Mouse (Mus musculus) ES-Bruce4 (cell line): Measurements from ENCODE around the gene Slc34a3. TPM values are rescaled to one million over a fixed set of nuclear protein-coding genes. Genes with fewer than 3 reads are reported as not detected.

Experiments
- H3K27ac ChIP-seq: 2 replicates; pipeline ENCODE4 v1.5.1; 2012; ENCODE audit warnings: low read length, inconsistent platforms; ENCODE audit not compliant: insufficient read depth
- H3K27me3 ChIP-seq: 2 replicates; pipeline ENCODE4 v1.6.1; 2012; ENCODE audit warnings: mild to moderate bottlenecking, low read length, inconsistent platforms; ENCODE audit not compliant: control insufficient read depth, poor library complexity, insufficient read depth, severe bottlenecking
- H3K36me3 ChIP-seq: 2 replicates; pipeline ENCODE4 v1.6.1; 2012; ENCODE audit warnings: inconsistent platforms, mild to moderate bottlenecking, low read length, moderate library complexity; ENCODE audit not compliant: control insufficient read depth, poor library complexity, insufficient read depth, severe bottlenecking
- H3K4me1 ChIP-seq: one replicate; pipeline ENCODE4 v1.8.1; 2011; ENCODE audit warnings: low read length; ENCODE audit not compliant: control insufficient read depth, insufficient read depth
- H3K4me3 ChIP-seq: 2 replicates; pipeline ENCODE4 v1.5.1; 2011; ENCODE audit warnings: low read depth, mild to moderate bottlenecking, low read length
- H3K9ac ChIP-seq: 2 replicates; pipeline ENCODE4 v1.6.1; 2012; ENCODE audit warnings: low read depth, mild to moderate bottlenecking, inconsistent platforms; ENCODE audit not compliant: poor library complexity, severe bottlenecking
- H3K9me3 ChIP-seq: replicated peaks from 2 replicates; pipeline ENCODE4 v1.6.1; 2012; ENCODE audit warnings: mild to moderate bottlenecking, low read length, inconsistent platforms; ENCODE audit not compliant: control insufficient read depth, poor library complexity, insufficient read depth, severe bottlenecking
- CTCF ChIP-seq: IDR thresholded peaks from one replicate; pipeline ENCODE4 v1.8.1; 2011; ENCODE audit warnings: low read depth, low read length
- EP300 ChIP-seq: IDR thresholded peaks from 2 replicates; pipeline ENCODE4 v1.6.1; 2011; ENCODE audit warnings: low read depth, low read length; ENCODE audit not compliant: insufficient read depth
- POLR2A ChIP-seq: IDR thresholded peaks from one replicate; pipeline ENCODE4 v1.8.1; 2011; ENCODE audit warnings: low read length; ENCODE audit not compliant: insufficient read depth
- polyA plus RNA-seq: library from polyadenylated mRNA; stranded (reverse); fragments of >200 nt; gene quantifications from 2 replicates; pipeline ENCODE4 v1.2.4, GENCODE M21; 2011; ENCODE audit warnings: low read depth; ENCODE audit not compliant: missing spikeins, insufficient read depth, insufficient read length

The Slc34a3 gene
- 1.0 and 1.1 TPM in 2 replicates for polyA plus RNA-seq

DNA sequence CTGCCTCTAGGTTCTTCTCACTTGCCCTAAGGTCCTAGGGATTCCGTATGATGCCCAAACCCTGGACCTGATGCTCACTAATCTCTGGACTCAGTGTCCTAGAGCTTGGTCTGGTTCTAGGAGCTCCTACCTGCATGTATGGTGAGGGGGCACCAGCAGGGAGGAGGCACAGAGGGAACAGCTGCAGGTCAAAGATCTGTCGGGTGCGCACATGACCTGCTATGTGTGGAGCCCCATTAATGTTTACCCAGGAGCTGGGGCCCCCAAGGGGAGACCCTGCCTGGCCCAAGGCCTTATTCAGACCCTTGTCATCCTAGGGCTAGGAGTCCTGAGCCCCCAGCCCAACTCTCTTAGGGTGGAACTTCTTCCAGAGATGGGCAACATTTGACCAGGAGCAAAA is at the start of gene Slc34a3:
Gene Slc34a3, minus strand, starts transcription at position 315 of the 400 bp plus-strand sequence.
- Histone ChIP-seq H3K9ac (no peak within 1 kb of the TSS), H3K4me1 (peaks cover 15% of the 10 kb centered on the region), H3K27ac (no peak within 1 kb of the TSS), H3K27me3 (no peaks in the 10 kb centered on the region), H3K36me3 (no peaks in the 10 kb centered on the region), H3K4me3 (no peak within 1 kb of the TSS), H3K9me3 (no peaks in the 10 kb centered on the region)
- TF ChIP-seq EP300: no peak
- TF ChIP-seq CTCF: no peak
- TF ChIP-seq POLR2A: no peak

DNA sequence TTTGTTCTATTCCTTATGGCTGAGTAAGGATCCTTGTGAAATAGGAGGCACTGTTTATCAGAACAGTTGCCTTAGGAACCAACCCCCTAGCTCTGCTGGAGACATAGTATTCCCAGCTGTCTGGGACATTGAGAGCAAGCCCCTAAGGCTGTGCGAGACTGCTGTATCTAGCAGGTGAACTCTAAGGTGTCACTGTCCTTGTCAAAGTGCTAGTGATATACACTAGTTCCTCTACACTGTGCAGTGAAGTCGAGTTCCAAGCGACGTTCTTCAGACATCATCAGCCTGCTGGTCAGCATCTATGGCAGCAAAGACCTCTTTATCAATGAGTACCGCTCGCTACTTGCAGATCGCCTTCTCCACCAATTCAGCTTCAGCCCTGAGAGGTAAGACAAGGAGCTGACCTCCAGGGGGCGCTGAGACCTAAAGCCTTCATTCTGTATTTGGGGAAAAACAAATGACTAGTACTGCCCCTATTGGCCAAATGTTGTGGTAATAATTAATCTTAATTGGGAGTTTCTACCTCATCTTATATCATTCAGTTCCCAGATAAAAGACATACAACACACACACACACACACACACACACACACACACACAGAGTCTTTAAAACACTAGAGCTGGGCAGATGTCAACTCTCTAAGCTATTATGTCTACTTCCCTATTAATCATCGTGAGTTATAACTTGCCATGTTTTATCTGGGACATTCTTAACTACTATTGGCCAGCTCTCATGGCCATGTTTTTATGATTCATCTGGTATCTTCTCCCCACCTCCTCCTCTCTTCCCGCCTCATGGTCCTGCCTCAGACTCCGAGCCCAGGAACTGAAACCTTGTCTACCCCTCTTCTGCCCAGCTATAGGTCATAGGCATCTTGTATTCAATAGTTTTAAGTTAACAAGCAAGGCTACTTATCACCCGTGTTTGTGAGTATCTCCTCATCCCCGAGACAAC is 45.0 kb upstream of the Slc34a3 start:
- Histone ChIP-seq H3K4me1 (no peaks in the 10 kb centered on the region), H3K36me3 (peaks cover 32% of the 10 kb centered on the region), H3K27ac (no peak overlapping the region), H3K9me3 (no peaks in the 10 kb centered on the region), H3K9ac (no peak overlapping the region), H3K27me3 (no peaks in the 10 kb centered on the region), H3K4me3 (no peak overlapping the region)
- TF ChIP-seq POLR2A: no peak
- TF ChIP-seq EP300: no peak
- peak; percentile 74 for TF ChIP-seq CTCF

DNA sequence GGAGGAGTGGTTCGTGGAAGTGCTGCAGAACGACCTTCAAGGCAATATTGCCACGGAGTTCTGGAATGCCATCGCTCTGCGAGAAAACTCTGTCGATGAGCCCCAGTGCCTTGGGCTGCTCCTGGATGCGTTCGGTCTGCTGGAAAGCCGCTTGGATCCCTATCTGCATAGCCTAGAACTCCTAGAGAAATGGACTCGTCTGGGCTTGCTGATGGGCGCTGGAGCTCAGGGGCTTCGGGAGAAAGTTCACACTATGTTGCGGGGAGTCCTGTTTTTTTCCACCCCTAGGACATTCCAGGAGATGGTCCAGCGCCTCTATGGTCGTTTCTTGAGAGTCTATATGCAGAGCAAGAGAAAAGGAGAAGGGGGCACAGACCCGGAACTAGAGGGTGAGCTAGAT is 38.8 kb upstream of the Slc34a3 start:
- Histone ChIP-seq H3K4me1 (no peaks in the 10 kb centered on the region), H3K36me3 (peaks cover 15% of the 10 kb centered on the region), H3K27ac (no peak overlapping the region), H3K4me3 (peak overlapping the region; percentile 97), H3K27me3 (no peaks in the 10 kb centered on the region), H3K9ac (peak overlapping the region; percentile 60), H3K9me3 (no peaks in the 10 kb centered on the region)
- TF ChIP-seq CTCF (no peak), POLR2A (no peak), EP300 (no peak)

DNA sequence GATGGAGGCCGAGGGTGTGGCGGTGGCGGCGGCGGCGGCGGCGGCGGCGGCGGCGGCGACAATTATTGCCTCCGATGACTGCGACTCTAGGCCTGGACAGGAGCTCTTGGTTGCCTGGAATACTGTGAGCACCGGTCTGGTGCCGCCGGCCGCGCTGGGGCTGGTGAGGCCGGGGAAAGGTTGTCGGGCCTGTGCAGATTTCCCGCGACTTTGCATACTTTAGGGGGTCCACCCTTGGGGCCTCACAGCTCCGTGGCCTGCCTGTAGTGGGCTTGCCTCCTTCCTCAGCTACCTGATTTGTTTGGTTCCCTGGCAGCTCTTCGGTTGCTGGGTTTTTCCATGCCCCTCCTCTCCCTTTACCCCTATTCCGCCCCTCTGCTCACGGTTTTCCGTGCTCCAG is 38.4 kb upstream of the Slc34a3 start:
- H3K9me3 ChIP-seq: no peaks in the 10 kb centered on the region
- peaks cover 13% of the 10 kb centered on the region for H3K36me3 ChIP-seq
- no peaks in the 10 kb centered on the region for H3K27me3 ChIP-seq
- TF ChIP-seq POLR2A: no peak
- no peak for TF ChIP-seq CTCF
- no peak for TF ChIP-seq EP300
- no peaks in the 10 kb centered on the region for H3K4me1 ChIP-seq
- H3K4me3 ChIP-seq: peak overlapping the region; percentile 97
- no peak overlapping the region for H3K27ac ChIP-seq
- H3K9ac ChIP-seq: peak overlapping the region; percentile 60

DNA sequence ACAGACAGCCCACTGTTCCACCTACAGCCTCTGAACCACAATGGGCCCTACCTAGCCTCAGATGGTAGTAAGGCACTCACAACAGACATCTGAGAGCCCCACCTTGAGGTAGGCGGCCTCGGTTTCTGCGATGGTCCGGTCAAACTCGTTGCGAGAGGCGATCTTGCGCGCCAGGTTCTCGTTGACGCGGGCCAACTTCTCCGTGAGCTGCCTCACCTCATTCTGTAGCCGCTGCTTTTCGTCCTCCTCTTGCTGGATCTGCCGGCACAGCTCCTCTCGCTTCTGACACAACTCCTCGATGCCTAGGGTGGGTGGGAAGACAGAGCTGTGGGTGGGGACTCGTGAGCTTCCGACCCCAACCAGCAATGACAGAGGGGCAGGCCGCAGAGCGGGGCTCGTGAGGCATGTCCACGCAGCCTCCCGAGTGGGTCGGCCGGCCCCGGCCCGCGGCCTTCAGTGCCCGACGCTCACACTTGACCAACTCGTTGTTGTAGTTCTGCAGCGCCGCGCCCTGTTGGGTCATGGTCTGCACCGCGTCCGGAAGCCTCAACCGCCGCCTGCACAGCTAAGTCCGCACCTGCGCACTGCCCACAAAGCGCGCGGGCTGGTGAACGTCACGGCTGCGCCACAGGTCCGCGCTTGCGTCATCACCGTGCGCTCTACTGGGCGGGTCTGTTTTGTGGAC is 37.8 kb upstream of the Slc34a3 start, which contains the start of the genes Ssna1 and Anapc2:
Gene Ssna1, minus strand, starts transcription at position 612 of the 685 bp plus-strand sequence.
Gene Anapc2, plus strand, starts transcription at position 652 of the 685 bp plus-strand sequence.
- Histone ChIP-seq H3K27ac (no peak within 1 kb of the TSS), H3K9ac (peak within 1 kb of the TSS; percentile 60), H3K27me3 (no peaks in the 10 kb centered on the region), H3K4me3 (peak within 1 kb of the TSS; percentile 97), H3K4me1 (no peaks in the 10 kb centered on the region), H3K9me3 (no peaks in the 10 kb centered on the region), H3K36me3 (peaks cover 13% of the 10 kb centered on the region)
- peak; percentile 16 for TF ChIP-seq CTCF
- peak; percentile 88 for TF ChIP-seq POLR2A
- TF ChIP-seq EP300: peak; percentile 61
